Mouse (Mus musculus): ENCODE data around the gene Pprc1. TPM values are rescaled to one million over a fixed set of nuclear protein-coding genes. Genes with fewer than 3 reads are reported as not detected.

Gene Pprc1
- polyA plus RNA-seq (2012; rRNA removed) = 14.9 and 21.6 TPM in 2 replicates

DNA sequence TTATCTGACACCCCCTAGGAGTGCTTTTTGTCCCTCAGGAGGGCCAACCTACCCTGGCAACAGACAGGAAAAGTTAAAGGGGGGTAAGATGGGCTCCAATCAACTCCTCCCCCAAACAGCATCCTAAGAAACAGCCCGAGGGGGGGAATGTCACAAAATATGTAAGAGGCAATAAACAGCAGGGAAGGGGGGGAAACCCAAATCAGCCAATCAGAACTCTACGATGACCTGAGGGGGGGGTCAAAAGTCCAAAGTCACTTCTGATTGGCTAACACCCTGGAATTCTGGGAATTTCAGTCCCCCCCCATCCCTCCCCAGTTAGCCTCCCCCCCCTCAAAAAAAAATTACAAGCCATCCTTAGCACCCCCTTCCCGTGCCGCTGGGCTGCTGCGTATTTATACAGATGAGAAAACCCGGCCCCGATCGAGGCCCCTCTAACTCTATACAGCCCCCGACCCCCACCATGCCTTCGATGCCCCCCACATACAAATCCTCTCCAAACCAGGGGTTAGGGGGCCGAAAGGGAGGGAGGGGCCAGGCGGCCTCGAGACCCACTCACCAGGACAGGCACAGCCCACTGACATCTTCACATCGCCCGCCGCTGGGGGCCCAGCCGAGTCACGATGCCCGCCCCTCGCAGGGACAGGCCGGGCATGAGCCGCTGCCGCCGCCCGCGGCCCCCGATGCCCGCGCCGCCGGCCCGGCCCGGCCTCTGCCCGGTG, at the start of gene Pprc1:
Gene Pprc1, plus strand, starts transcription at position 616 of the 722 bp plus-strand sequence.
- under 1% methylated on average over 34 of the region's 34 CpGs for WGBS
- DNase-seq (ENCODE audit: low read depth, low spot score) = no peak

DNA sequence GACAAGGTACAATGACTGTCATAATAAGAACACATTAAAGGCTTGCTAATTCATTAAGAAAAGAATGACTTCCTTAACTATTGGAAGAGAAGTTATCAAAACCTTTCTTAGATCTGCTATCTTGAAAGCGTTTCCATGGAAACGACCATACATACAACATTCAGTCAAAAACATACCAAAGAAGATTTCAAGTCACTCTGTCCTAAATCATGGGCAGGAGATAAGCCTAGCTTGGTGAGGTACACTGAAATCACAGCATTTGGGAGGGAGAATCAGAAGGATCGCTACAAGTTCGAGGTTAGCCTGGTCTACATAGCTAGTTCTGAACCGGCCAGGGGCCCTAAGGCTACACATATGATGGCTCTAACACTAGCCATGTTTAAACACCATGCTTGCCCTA, 47.3 kb upstream of the Pprc1 start:
- no peak for DNase-seq (ENCODE audit: low read depth, low spot score)
- WGBS = 41% methylated on average over 5 of the region's 5 CpGs

DNA sequence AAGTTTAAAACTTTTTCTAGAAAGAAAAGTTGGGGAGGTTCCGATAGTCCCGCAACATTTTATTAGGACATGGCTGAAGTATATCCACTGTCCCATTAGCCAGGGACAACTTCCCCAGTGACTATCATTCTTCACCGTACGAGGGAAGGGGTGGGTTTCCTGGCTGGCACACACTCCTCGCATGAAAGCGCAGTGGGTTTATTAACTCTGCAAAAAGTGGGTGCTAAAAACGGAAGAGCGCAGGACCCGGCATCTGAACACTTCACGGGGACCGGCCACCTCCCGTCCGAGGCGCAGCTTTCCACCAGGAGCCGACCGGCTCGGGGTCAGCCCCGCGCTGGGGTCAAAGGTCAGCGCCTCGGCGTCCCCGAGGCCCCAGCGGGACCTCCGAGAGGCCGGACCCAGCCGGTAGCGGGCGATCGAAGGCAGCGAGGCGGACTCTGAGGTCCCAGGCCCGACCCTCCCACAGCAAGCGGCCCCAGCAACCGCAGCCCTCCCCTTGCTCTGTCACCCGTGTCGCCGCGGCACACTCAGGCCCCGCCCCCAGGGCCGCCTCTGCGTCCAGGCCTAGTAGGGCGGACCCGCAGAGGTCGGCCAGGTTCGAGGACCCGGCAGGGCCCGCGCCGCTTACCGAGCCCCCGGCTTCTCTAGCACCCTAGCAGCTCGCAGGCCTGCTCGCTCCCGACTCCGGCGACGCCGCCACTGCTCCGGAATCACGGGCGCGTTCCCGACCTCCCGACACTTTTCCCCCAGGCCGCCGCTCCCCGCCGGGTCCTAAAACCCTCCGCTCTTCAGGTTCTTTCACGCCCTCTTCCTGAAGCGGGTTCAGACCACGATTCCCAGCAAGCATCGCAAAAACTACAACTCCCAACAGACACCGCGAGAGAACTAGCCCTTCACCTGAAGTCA, 46.6 kb upstream of the Pprc1 start, which contains the start of gene Armh3:
Gene Armh3, minus strand, starts transcription at position 704 of the 909 bp plus-strand sequence.
- under 1% methylated on average over 73 of the region's 76 CpGs for WGBS
- peak; percentile 98 for DNase-seq (ENCODE audit: low read depth, low spot score)

DNA sequence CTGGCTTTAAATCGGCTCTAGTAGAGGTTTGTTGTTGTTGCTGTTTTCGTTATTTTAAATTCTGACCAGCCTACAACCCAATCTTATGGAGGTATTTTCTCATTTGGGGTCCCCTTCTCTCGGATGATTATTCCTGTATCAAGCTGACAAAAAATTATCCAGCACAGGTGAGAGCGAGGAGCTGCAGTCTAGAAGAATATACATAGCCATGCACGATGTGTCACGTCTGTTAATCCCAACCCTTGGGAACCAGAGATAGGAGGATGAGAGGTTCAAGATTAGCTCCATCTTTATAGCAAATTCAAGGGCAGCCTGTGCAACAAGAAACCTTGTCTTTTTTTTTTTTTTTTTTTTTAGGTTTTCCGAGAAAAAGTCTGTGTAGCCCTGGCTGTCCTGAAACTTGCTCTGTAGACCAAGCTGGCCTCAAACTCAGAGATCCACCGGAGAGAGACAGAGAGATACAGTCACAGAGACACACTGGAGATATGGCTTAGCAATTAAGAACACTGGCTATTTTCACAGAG, 45.9 kb upstream of the Pprc1 start:
- DNase-seq (ENCODE audit: low read depth, low spot score) = no peak

DNA sequence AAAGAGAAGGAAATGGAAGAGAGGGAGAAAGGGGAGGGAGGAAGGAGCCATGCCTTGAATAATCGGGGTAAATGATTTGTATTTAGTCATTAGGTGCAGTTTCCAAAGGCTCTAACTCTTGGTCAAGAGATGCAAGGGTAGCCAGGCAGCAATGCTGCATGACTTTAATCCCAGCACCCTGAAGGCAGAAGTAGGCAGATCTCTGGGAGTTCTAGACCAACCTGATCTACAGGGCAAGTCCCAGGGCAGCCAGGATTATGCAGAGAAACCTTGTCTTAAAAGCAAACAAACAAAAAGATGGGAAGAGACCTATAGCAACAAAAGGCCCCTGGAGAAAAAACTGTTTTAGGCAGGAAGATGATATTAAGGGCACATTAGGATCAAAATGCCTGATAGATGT, 45.3 kb upstream of the Pprc1 start:
- WGBS = 83% methylated on average over 1 of the region's 1 CpGs

More for the DNA sequence above, 45.9 kb upstream of the Pprc1 start:
- WGBS = 5% methylated on average over 8 of the region's 8 CpGs

DNA sequence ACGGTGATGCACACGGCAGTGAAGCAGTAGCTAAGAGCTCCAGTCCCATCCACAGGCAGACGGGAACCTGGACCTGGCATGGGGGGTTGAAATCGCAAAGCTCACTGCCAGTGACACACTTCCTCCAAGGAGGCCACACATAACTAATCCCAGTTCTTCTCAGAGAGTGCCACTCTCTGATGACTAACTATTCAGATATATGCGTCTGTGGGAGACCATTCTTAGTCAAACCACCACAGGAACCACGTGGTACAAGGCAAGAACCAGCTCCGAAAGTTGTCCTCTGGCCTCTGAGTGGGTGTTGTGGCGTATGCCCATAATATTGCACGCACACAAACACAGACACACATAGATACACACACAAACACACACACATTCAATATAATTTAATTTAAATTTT, 42.4 kb upstream of the Pprc1 start:
- WGBS = 73% methylated on average over 9 of the region's 9 CpGs
- no peak for DNase-seq (ENCODE audit: low read depth, low spot score)

More for the DNA sequence above, 45.3 kb upstream of the Pprc1 start:
- DNase-seq (ENCODE audit: low read depth, low spot score) = no peak

DNA sequence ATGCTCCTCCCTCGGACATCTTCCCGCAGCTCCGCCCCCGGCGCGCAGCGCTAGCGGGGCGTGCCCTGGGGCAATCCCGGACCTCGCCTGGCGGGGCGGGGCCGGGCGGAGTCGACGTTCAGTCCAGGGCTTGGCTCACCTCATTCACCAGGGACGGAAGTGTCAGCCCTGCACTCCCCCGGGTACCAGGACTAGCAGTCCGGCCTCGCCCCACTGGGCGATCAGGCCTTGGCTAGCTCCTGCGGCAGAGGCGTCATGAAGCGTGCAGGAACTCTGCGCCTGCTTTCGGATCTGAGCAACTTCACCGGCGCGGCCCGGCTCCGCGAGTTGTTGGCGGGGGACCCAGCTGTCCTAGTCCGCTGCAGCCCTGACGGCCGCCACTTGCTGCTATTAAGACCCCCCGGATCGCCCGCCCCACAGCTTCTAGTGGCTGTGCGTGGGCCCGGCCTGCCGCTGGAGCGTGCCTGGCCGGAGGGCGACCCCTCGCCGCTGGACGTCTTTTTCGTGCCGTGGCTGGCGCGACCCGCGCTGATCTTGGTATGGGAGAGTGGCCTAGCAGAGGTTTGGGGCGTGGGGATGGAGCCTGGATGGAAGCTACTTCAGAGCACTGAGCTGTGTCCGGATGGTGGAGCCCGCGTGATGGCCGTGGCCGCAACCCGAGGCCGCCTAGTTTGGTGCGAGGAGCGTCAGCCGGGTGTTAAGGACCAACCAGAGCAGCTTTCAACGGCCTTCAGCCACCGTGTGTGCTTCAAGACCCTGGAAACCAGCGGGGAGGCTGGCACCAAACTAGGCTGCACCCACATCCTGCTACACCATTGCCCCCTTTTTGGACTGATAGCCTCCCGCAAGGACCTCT, 41.1 kb upstream of the Pprc1 start, which contains the start of gene Hps6:
Gene Hps6, plus strand, starts transcription at position 138 of the 856 bp plus-strand sequence.
- DNase-seq (ENCODE audit: low read depth, low spot score) = peak; percentile 70
- 1% methylated on average over 68 of the region's 70 CpGs for WGBS

DNA sequence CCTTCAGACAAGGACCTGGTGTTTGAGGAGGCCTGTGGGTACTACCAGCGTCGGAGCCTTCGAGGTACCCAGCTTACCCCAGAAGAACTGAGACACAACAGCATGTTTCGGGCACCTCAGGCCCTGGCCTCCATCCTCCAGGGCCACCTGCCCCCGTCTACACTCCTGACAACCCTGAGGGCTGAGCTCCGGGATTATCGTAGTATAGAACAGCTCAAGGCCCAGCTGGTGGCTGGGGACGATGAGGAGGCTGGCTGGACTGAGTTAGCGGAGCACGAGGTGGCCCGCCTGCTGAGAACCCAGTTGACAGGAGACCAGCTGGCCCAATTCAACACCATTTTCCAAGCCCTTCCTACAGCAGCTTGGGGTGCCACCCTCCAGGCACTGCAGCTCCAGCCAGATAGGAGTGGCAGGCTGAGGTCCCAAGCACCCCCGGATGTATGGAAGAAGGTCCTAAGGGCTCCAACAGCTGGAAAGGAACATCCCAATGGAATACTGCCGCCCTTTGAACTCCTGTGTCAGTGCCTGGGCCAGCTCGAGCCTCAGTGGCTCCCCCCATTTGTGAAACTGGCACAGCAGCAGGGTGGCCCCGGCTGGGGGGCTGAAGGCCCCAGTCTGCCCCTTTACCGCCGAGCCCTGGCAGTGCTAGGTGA, 39.7 kb upstream of the Pprc1 start:
- WGBS = 92% methylated on average over 17 of the region's 17 CpGs
- no peak for DNase-seq (ENCODE audit: low read depth, low spot score)

DNA sequence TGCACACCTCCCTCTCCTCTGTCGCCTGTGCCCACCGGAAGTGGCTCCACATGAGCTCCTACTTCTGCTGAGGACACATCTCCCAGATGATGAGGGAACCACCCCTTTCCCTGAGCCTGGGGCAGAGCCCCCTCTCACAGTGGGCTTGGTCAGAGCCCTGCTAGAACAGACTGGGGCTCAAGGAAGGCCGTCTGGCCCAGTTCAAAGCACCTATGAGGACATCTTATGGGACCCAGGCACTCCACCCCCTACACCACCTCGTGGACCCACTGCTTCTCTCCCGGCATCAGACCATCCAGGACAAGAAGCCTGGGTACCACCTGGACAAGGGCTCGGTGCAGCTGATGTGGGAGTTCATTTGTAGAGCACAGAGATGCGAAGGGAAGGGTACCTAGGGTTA, 39.0 kb upstream of the Pprc1 start:
- WGBS = 84% methylated on average over 7 of the region's 7 CpGs
- no peak for DNase-seq (ENCODE audit: low read depth, low spot score)

DNA sequence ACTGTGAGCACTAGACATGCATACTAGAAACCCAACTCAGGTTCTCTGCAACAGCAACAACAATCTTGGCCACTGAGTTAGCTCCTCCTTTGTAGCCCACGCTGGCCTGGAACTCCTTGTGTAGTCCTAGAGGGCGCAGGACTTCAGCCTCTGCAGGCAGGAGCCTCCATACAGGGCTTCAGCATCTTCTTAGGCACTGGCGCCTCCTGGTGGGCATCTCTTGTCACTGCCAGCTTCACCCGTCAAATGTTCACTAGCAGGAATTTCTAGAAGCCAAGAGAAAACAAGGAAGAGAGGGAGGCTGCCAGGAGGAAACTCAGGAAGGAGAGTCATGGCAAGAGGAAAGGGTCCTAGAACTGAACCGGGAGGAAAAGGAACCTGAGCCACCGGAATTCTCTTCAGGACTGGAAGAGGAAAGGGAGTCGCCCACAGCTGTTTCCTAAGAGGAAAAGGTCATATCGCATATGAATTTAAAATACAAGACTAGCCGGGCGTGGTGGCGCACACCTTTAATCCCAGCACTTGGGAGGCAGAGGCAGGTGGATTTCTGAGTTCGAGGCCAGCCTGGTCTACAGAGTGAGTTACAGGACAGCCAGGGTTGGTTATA, 30.0 kb upstream of the Pprc1 start:
- DNase-seq (ENCODE audit: low read depth, low spot score) = peak; percentile 92
- 27% methylated on average over 12 of the region's 12 CpGs for WGBS

DNA sequence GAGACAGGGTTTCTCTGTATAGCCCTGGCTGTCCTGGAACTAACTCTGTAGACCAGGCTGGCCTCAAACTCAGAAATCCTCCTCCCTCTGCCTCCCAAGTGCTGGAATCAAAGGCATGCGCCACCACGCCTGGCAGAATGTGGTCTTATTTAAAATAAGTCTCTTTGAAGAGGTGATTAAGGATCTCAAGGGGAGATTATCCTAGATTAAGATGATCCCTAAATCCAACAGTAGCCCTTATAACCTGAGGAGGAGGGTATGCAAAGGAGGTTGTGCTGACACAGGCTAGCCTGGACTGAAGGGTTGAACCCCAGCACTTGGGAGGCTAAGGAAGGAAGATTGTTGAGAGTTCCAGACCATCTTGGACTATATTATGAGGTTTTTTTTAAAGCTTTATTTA, 28.7 kb upstream of the Pprc1 start:
- WGBS = 83% methylated on average over 2 of the region's 2 CpGs
- no peak for DNase-seq (ENCODE audit: low read depth, low spot score)

DNA sequence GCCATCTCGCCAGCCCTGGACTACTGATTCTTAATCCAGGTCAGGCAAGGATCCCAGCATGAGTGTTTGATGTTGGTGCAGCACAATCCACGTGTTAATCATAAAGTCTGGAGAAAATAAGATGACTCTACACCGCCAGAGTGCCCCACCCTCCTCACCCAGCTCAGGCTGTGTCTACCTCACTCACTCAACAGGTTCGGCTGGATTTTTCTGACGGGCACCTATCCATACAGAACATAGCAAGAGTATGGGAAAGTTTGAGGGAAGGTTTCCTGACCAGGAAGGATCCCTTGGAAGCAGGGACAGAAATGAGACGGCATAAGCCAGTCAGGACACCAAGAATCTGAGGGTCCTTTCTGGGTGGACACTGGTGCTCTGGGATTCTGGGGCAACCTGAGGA, 19.7 kb upstream of the Pprc1 start:
- peak; percentile 90 for DNase-seq (ENCODE audit: low read depth, low spot score)
- WGBS = 27% methylated on average over 6 of the region's 6 CpGs

DNA sequence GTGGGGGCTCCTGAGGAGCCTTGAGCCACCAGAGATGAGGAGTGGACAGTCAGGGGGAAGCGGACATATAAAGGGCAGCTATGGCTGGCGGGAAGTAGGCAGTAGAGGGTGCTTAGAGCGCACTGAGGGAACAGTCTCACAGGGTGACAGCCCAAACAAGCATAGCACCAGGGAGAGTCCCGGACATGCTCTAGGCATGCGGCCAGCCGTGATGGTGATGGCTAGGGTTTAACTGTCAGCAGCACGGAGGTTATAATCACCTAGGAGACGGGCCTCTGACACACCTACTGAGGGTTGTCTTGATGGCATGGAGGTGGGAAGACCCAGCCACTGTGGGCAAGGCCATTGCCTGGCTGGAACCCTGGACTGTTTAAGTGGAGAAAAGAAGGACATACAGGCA, 18.1 kb upstream of the Pprc1 start:
- DNase-seq (ENCODE audit: low read depth, low spot score) = no peak

DNA sequence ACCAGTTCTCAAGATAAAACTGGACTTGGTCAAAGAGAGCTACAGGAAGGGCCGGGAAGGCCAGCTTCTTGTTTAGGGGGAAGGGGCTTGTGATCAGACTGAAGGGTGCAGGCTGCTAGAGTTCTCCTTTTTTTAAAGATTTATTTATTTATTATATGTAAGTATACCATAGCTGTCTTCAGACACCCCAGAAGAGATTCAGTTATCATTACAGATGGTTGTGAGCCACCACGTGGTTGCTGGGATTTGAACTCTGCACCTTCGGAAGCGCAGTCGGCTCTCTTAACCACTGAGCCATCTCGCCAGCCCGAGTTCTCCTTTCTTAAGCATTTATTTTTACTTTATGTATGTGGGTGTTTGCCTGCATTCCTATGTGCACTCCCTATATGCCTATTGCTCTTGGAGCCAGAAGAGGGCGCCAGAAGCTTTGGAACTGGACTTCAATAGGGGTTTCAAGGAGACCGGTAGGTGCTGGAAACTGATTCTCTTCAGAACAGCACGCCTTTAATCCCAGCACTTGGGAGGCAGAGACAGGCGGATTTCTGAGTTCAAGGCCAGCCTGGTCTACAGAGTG, 15.9 kb upstream of the Pprc1 start:
- WGBS = 79% methylated on average over 11 of the region's 11 CpGs
- DNase-seq (ENCODE audit: low read depth, low spot score) = no peak

More for the DNA sequence above, 18.1 kb upstream of the Pprc1 start:
- whole genome bisulfite sequencing = 18% methylated on average over 8 of the region's 8 CpGs

DNA sequence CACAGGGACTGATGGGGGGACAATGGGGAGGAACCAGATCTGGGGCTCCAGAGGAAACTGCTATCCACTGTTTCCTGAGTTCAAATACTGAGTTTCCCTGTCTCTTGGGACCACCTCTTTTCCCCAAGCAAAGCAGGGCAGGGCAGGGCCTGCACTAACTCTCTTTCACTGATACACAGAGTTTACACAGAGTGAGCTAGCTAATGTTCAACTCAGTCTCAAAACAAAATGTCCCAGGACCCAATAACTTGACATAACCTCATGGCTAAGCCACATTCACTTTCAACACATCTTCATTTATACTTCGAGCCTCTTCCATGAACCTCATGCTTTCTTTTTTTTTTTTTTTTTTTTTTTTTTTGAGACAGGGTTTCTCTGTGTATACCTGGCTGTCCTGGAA, 15.0 kb upstream of the Pprc1 start:
- WGBS = 44% methylated on average over 1 of the region's 1 CpGs
- DNase-seq (ENCODE audit: low read depth, low spot score) = no peak

DNA sequence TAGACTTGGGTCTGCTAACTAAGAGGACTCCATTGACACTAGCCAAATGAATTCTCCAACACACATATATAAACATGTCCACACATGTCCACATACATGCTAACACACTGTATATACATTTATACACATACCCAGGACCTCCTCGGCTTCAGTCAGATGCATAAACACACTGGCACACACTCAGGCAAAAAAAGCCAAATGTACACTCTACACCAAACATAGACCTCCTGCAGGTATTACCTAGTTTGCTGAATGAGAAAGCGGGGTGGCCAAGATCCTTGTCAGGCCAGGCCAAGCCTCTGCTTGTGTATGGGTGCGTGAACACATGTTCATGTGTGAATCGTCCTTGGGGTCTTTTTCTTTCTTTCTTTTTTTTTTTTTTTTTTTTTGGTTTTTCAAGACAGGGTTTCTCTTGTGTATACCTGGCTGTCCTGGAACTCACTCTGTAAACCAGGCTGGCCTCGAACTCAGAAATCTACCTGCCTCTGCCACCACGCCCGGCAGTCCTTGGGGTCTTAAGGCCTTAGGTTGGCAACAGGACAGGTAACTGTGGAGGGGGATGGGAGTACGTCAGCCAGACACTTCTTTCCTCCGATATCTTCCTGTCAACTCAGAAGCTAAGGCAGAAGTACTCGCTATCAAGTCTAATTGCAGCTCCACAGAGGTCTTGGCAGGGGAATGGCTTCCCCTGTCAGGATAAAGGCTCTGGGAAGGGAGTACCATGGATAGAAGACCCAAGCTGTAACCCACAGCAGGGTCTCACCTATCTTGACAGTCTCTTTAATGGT, 14.3 kb upstream of the Pprc1 start:
- WGBS = 93% methylated on average over 10 of the region's 10 CpGs
- no peak for DNase-seq (ENCODE audit: low read depth, low spot score)

DNA sequence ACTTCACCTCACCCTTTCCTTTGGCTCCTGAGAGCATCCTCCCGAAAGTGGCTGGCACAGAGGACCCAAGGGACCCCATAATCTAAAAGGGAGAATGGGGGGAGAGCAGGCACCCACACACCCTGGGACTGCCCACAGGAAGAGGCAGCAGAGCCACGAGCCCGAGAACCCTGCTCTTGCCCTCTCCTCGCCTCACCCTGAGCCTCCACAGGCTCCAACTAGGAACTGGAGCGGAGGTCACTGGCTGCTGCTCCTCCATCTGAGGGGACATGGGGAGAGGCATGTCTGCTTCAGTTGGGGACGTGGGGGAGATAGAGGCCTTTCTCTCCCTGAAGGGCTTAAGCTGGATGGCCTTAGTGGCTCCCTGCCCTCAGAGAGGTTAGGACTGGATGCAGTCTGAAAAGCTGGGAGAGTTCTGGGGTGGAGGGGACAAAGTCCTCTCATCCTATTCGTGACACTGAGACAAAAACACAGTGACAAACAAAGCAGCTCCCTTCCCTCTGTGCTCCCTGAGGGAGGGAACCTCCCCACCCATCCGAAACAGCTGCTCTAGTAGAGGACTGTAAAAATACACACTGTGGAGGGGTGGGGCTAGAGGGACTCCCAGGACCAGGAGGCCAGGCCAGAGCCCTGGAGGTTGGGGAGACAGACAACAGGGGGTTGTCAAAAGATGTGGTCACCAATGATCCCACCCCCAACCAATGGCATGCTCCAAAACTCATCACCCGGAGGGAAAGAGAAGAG, 12.8 kb upstream of the Pprc1 start:
- 34% methylated on average over 9 of the region's 9 CpGs for WGBS
- no peak for DNase-seq (ENCODE audit: low read depth, low spot score)
